Mouse (Mus musculus): ENCODE measurements around the gene Ephx4. TPM values are rescaled to one million over a fixed set of nuclear protein-coding genes. Genes with fewer than 3 reads are reported as not detected.
"Not testable (repeated sequence)": the region's sequence is repeated elsewhere in the genome, so short reads cannot be mapped to it uniquely, and the experiment has no call there.

Gene Ephx4
- 0.65 and 0.73 TPM in 2 replicates for polyA plus RNA-seq (2012; rRNA removed)

- DNase-seq (ENCODE audit: low read depth) = no peak
Measured at GRCm38 (mm10) chr5:107402436-107402835, at the start of gene Ephx4. Ephx4 (plus strand) TSS chr5:107402736.

DNA sequence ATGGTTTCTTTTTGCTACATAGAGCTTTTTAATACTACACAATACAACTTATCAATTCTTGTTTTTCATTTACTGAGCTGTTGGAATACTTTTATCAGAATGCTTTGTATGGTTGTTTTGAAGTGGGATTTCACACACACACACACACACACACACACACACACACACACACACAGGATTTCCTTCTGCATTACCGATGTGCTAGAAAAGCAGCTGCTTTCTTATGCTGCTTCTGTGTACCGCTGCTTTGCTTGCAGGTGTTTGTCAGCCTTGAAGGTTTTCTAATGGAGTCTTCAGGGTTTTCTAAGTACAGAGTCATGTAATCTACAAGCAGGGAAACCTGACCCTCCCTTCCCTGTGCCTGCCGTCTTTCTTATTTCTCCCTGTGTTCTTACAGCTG, 48.6 kb upstream of the Ephx4 start:
- DNase-seq (ENCODE audit: low read depth) = no peak

DNA sequence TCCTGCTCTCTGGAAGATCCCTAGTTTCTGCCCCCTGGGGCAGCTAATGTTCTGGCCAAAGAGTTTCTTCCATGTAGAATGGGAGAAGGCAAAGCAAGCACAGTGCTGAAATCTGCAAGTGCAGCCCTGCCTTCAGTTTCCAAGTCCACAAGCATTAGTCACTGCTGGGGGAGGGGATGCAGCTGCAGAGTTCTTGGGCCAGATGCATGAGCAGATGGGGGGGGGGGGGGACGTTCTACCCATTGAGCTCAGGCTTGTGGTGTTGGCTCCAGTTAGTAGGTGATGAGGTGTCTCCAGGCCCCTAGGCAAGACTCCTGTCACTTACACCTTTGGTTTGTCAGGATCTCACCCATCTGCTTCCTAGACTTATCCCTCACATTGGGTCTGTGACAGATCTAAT, 46.7 kb upstream of the Ephx4 start:
- DNase-seq (ENCODE audit: low read depth) = no peak

DNA sequence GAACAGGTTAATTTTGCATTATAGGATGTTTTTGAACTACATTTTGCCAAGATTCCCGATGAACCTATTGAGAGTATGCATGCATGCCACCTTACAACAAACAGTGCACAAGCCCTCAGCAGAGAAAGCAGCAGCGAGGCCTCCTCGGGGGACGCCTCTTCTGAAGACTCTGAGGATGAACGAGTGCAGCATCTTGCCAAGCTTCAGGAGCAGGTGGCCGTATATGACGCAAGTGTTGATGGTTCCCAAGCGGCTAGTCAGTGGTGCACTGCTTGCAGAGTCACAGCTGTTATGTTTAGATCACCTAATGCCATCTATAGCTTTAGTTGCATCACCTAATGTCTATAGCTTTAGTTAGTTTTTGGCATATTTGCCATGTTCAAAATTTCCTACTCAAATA, 44.8 kb upstream of the Ephx4 start:
- no peak for DNase-seq (ENCODE audit: low read depth)

DNA sequence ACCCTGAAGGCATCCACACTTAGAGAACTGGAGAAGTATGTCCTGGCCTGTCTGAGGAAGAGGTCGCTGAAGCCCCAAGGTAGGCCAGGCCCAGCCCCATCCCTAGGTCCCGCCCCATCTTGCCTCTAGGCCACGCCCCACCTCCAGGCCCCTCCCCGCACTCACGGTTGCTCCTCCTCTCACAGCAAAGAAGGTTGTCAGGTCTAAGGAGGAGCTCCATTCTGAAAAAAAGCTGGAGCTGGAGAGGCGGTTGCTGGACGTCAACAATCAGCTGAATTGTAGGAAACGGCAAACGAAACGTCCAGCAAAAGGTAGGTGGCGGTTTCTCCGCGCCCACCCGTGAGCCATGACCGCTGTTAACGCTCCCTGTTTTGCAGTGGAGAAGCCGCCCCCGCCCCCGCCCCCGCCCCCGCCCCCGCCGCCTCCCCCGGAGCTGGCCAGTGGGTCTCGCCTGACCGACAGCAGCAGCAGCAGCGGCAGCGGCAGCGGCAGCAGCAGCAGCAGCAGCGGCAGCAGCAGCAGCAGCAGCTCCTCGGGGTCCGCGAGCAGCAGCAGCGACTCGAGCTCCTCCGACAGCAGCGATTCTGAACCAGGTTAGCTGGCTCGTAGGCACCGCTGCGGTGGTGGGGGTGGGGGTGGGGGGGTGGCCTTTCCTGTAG, 43.0 kb upstream of the Ephx4 start:
- DNase-seq (ENCODE audit: low read depth) = peak; percentile 33

GRCm38 (mm10) chr5:107360054-107360730, 42.3 kb upstream of the Ephx4 start:
- DNase-seq (ENCODE audit: low read depth) = no peak

DNA sequence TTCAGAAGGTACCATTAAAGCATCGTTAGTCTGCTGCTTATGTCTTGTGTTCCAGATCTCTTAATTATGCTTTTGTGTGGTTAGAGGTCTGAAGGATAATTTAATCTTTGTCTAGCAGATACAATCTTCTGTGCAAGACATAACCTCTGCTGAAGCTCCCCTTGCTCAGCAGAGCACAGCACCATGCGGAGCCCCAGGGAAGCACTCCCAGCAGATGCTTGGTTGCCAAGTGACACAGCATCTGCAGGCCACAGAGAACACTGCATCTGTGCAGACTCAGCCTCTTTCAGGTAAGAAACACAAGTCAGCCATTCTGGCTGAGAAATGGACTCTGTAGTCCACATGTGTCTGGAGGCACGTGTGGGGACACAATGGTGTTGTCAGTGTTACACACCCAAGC, 32.5 kb upstream of the Ephx4 start:
- no peak for DNase-seq (ENCODE audit: low read depth)

- no peak for DNase-seq (ENCODE audit: low read depth)
Measured at GRCm38 (mm10) chr5:107371335-107371734, 31.2 kb upstream of the Ephx4 start.

DNA sequence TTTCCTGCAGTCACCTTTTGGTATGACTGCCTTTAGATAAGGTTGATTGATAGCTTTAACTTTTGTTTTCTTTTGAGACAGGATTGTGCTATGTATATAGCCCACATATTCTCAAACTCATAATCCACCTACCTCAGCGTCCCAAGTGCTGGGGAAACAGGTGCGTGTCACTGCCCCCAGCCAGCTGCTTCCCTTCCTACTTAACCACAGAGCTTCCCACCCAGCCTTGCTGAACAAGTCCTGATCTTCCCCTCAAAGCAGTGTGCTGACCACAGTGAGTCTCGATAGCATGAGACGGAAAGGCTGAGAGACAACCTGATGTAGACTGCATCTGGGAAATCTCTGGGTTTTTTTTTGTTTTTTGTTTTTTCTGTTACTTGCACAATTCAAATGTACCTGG, 29.3 kb upstream of the Ephx4 start:
- DNase-seq (ENCODE audit: low read depth) = no peak

DNA sequence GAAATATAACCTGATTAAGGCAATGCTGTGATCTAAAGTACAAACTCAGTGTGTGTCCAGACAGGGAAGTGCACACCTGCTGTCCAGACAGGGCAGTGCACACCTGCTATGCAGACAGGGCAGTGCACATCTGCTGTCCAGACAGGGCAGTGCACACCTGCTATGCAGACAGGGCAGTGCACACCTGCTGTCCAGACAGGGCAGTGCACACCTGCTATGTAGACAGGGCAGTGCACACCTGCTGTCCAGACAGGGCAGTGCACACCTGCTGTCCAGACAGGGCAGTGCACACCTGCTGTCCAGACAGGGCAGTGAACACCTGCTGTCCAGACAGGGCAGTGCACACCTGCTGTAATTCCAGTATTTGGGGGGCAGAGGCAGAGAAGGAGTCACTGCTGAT, 16.1 kb upstream of the Ephx4 start:
- DNase-seq (ENCODE audit: low read depth) = not testable (repeated sequence)

GRCm38 (mm10) chr5:107387788-107388187, 14.7 kb upstream of the Ephx4 start:
- DNase-seq (ENCODE audit: low read depth) = no peak

GRCm38 (mm10) chr5:107389373-107389772, 13.2 kb upstream of the Ephx4 start:
- DNase-seq (ENCODE audit: low read depth) = no peak

DNA sequence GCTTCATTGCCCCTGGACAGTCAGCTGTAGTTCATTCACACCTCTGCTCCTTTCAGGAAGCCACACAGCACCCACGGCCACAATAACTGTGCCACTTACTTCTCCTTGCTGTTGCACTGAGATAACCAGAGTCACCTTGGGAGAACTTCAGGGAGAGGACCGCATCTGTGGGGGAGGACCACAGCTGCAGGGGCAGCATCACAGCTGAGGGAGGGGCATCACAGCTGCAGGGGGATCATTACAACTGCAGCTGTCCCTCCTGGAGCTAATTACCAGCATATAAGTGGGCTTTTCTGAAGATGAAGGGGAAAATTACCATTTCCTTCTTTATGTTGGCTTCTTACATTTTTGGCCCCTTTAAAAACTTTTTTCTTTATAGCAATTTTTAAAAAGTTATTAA, 8.1 kb upstream of the Ephx4 start:
- DNase-seq (ENCODE audit: low read depth) = no peak

DNA sequence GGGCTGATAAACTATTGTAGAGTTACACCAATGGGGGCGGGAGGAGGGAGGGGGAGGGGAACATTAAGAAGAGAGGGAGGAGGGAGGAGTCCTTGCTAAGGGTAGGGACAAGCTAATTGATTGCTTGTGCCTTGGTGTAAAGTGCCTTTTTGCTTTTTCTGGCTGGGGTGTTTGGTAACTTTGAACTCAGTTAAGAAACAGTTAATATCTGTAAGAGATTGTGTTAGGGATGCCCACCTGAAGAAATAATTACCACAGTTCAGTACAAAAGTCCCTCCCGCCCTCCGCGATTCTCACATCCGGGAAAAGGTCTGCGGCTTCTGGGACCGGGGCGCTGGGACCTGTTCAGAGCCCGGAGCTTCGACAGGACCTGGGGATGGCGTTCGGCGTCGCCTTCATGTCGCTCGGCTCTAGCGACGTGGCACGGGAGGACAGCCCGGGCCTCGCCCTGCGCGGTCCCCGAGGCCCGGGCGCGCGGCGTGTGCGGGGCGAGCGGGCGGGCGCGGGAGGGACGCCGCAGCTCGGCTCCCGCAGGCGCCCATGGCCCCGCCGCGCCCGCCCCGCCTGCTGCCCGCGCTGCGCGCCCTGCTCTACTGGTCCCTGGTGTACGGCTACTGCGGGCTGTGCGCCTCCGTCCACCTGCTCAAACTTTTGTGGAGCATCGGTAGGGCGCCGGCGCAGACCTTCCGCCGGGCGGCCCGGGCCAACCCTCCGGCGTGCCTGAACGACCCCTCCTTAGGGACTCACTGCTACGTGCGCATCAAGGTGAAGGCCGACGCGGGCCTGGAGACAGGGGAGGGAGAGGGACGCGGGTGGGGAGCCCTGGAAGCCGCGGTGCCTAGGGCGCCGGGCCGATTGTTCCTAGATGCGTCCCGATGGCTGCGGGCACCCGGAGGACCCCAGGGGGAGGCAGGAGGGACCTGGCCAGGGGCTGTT, 743 bp downstream of the Ephx4 start:
- no peak for DNase-seq (ENCODE audit: low read depth)

- DNase-seq (ENCODE audit: low read depth) = no peak
Measured at GRCm38 (mm10) chr5:107403947-107404684, 1.6 kb downstream of the Ephx4 start.

- DNase-seq (ENCODE audit: low read depth) = no peak
Measured at GRCm38 (mm10) chr5:107405361-107405760, 2.8 kb downstream of the Ephx4 start.

- DNase-seq (ENCODE audit: low read depth) = no peak
Measured at GRCm38 (mm10) chr5:107410305-107410704, 7.8 kb downstream of the Ephx4 start.

- no peak for DNase-seq (ENCODE audit: low read depth)
Measured at GRCm38 (mm10) chr5:107411326-107411725, 8.8 kb downstream of the Ephx4 start.

GRCm38 (mm10) chr5:107412285-107412684, 9.7 kb downstream of the Ephx4 start:
- DNase-seq (ENCODE audit: low read depth) = no peak

GRCm38 (mm10) chr5:107415098-107415497, 12.6 kb downstream of the Ephx4 start:
- DNase-seq (ENCODE audit: low read depth) = no peak

DNA sequence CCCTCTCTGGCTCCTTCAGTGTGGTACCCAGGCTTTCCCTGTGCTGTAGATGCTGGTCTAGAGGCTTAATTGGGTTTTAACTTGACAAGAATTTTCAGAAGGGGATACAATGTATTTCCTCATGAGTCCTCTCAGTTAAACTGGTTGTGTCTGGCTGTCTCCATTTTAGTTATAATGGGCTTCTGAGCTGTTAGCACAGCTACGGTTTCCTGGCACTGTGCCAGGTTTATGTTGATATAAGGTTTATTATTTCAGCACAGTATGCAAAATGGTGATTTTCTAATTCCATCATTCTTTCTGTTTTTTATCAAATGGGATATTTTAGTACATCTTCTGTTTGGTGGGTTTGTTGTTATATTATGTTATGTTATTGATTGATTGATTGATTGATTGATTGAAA, 19.1 kb downstream of the Ephx4 start:
- DNase-seq (ENCODE audit: low read depth) = no peak

DNA sequence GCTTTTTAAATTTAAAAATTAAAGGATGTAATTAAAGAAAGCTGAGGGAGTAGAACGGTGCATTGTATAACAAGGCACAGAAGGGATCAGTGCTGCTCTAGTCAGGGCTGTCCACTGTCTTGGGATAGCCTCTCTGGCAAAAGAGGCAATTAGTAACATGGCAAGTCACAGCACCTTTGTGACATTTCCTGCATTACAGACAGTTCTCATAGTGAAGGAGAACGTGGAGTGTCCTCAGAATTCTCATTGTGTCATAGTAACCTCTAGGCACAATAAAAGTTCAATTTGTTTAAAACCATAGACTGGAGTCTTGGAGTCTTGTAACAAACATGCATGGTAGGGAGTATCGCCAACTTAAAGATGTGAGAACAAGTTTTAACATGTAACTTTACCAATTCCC, 28.7 kb downstream of the Ephx4 start, which contains the start of gene Lpcat2b:
Gene Lpcat2b, plus strand, starts transcription at position 301 of the 400 bp plus-strand sequence.
- DNase-seq (ENCODE audit: low read depth) = no peak

All from gonadal fat pad, adult 2 months (tissue).